Mouse (Mus musculus): ENCODE data around the gene Fam81b.

The Fam81b gene

GRCm38 (mm10) chr13:76194937-76195336 lies 109.9 kb downstream of the Fam81b start:
- no peak for DNase-seq (ENCODE audit: low spot score)

DNA sequence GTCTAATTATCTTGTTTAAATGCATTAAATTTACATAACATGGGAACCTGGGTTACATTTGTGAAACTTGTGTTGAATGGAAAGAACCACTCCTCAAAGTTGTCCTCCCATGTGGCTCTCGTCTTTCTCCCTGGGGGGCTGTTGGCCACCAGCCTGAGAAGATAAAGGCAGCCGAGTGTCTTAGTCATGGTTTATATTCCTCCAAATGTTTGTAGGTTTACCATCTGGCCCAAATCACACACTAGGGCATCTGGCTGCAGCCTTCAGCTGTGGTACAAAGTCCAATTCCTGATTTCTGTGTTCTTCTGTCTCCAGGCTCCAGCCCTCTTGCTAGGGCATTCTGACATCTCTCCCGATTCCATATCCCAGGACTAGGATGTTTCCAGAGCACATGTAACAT lies 114.6 kb downstream of the Fam81b start:
- DNase-seq (ENCODE audit: low spot score): no peak

- DNase-seq (ENCODE audit: low spot score): peak; percentile 80
Measured at GRCm38 (mm10) chr13:76189190-76189589, 115.7 kb downstream of the Fam81b start.

- DNase-seq (ENCODE audit: low spot score): no peak
Measured at GRCm38 (mm10) chr13:76187651-76188050, 117.2 kb downstream of the Fam81b start.

DNA sequence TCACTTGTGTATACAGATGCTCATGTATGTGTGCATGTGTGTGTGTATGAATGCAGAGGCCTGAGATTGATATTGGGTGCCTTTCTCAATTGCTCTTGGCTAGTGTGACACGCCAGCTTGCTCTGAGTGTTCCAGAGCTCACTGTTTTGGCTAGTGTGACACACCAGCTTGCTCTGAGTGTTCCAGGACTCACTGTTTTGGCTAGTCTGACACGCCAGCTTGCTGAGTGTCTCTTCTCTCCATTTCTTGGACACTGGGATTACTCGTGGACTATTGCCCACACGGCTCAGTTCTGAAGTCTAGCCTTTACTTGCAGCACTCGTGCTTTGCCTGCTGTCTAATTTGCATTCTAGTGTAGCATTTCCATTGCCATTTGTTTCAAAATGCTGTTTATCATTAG lies 126.2 kb downstream of the Fam81b start:
- DNase-seq (ENCODE audit: low spot score): no peak

DNA sequence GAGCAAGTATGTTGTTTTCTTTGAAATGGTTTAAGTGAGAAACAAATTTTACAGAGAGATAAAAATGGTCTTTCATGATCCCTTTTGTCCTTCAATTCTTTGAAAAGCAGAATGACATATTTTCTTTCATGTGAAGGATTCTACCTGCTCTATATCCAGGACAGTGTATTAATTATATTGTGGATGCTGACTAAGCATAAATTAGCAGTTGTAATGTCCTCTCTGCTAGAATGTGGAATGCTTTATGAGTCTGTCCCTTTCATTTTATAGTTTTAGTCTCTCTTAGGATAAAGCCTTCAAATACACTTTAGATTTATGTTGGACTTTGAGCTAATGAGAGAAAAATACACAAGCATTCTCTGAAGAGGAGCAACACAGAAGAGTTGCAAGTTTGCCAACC lies 130.6 kb downstream of the Fam81b start:
- DNase-seq (ENCODE audit: low spot score): no peak

DNA sequence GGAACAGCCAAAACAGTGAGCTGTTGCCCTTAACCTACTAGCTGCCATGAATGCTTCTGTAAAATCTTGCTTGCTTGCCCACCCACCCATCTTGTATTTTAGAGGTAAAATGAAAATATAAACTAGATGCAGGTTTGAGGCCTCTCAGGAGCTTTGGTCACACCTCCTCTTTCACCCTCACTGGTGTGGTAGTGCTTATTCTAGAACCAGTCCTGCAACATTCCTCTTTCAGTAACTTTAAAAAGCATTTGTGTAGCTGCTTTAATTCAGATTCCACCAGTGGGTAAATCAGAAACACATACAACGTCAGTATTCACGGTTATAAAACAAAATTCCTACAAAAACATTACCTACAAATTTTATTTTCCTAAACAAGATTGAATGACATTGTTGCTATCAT lies 144.3 kb downstream of the Fam81b start:
- no peak for DNase-seq (ENCODE audit: low spot score)

DNA sequence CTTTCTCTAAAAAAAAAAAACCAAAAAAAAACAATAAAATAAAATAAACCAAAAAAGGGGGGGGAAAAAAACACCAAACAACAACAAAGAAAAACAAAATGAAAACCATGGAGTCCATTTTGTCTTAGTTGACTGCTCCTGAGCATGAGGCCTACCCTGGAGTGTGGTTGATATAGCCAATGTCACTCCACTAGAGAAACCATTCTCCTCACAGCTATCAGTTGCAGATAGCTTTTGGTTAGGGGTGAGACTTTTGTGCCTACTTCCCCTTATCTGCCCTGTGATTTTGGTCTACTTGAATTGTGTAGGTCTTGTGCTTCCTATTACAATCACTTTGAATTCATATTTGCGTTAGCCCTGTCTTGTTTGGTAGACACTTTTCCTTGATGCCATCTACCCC lies 147.4 kb downstream of the Fam81b start:
- no peak for DNase-seq (ENCODE audit: low spot score)

DNA sequence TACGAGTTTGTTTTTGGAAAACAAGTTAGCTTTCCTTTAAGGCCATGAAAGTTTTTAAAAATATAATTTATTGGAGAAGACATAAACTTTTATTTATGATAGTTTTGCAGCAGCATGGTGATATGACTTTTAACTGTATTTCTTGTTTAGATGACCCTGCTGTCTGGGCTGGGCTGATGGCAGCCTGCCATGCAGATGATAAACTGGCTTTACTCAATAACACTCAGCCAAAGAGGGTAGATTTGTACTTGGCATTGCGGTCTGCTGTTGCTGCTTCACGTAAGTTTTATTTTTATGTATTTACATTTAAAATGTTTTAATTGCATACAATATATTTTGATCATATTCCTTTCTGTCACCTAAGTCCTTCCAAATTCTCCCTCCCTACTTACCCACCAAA lies 147.8 kb downstream of the Fam81b start:
- no peak for DNase-seq (ENCODE audit: low spot score)

Data from layer of hippocampus, adult 11-12 months (tissue).